Mouse (Mus musculus) bone marrow, adult 2 months (tissue): Measurements from ENCODE around the gene Uckl1.

ENCODE experiments used
- CTCF ChIP-seq: fragments of 200-500 bp; IDR thresholded peaks from 2 replicates; pipeline ENCODE4 v1.5.1; 2011; ENCODE audit warnings: low read length, control low read depth; ENCODE audit not compliant: control insufficient read depth, insufficient read depth
- POLR2A ChIP-seq: fragments of 200-500 bp; IDR thresholded peaks from 2 replicates; pipeline ENCODE4 v1.6.1; 2011; ENCODE audit warnings: low read depth, mild to moderate bottlenecking, control low read depth, low read length, borderline replicate concordance; ENCODE audit not compliant: control insufficient read depth

GRCm38 (mm10) chr2:181587796-181588195 is 3.1 kb upstream of the Uckl1 start:
- no peak for TF ChIP-seq POLR2A
- no peak for TF ChIP-seq CTCF
